Mouse (Mus musculus): ENCODE measurements around the gene Gm3298. TPM values are rescaled to one million over a fixed set of nuclear protein-coding genes. Genes with fewer than 3 reads are reported as not detected.
"Not testable (repeated sequence)": the region's sequence is repeated elsewhere in the genome, so short reads cannot be mapped to it uniquely, and the experiment has no call there.

Gene Gm3298
- total RNA-seq (2021), result not detected
- long read RNA-seq, experiment 1, result 0 reads
- long read RNA-seq, experiment 2, result 0 reads

DNA sequence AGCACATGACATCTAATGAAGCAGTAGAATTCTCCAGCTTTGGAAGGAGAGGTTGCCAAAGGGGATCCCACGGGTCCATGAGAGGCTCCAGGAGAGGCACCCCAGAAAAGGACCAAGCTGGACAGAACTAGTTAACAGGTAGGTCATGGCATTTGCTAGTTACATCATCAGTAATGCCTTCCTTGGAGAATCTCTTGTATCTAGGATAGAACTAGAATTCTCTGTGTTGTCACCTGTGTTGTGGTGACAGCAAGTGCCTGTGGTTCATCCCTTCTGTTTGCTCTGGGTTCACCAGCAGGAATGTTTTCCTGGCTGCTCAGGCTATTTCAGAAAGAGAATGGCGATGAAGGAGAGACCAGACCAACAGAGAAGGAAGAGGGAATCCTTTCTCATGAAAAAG is at the start of gene Gm3298:
Gm3298 (plus strand) TSS at position 301 of the 400 bp plus-strand sequence.
- DNase-seq (ENCODE audit: extremely low spot score in 1 of 2, low spot score in 2 of 2); H3K4me3 ChIP-seq; H3K27ac ChIP-seq; intact Hi-C loops (cut with DNase I): not testable (repeated sequence)

DNA sequence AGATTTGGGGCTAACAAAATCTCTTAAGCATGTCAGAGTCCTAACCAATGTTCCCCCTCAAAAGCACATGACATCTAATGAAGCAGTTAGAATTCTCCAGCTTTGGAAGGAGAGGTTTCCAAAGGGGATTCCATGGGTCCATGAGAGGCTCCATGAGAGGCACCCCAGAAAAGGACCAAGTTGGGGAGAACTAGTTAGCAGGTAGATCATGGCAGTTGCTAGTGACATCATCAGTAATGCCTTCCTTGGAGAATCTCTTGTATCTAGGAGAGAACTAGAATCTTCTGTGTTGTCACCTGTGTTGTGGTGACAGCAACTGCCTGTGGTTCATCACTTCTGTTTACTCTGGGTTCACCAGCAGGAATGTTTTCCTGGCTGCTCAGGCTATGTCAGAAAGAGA is 32.1 kb upstream of the Gm3298 start, which contains the start of gene Gm8297:
Gm8297 (plus strand) TSS at position 301 of the 400 bp plus-strand sequence.
- H3K27ac ChIP-seq; DNase-seq (ENCODE audit: extremely low spot score in 1 of 2, low spot score in 2 of 2); intact Hi-C loops (cut with DNase I): not testable (repeated sequence)

DNA sequence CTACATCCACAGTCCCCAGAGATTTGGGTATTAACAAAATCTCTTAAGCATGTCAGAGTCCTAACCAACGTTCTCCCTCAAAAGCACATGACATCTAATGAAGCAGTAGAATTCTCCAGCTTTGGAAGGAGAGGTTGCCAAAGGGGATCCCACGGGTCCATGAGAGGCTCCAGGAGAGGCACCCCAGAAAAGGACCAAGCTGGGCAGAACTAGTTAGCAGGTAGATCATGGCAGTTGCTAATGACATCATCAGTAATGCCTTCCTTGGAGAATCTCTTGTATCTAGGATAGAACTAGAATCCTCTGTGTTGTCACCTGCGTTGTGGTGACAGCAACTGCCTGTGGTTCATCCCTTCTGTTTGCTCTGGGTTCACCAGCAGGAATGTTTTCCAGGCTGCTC is 34.6 kb downstream of the Gm3298 start, which contains the start of gene 4930555G01Rik:
4930555G01Rik (plus strand) TSS at position 301 of the 400 bp plus-strand sequence.
- H3K4me3 ChIP-seq; intact Hi-C loops (cut with DNase I); H3K27ac ChIP-seq; DNase-seq (ENCODE audit: extremely low spot score in 1 of 2, low spot score in 2 of 2): not testable (repeated sequence)

More for the DNA sequence above, 32.1 kb upstream of the Gm3298 start, which contains the start of gene Gm8297:
- not testable (repeated sequence) for H3K4me3 ChIP-seq

Other genes starting within 250 kb of the Gm3298 start
- not detected for gene Gm9602, start 239.6 kb upstream of the Gm3298 start, total RNA-seq (2021)
- not detected for gene Gm3269, start 177.8 kb upstream of the Gm3298 start, total RNA-seq (2021)
- 1 to 10 TPM; 5.4 to 6.1 TPM for gene Gm3264, start 160.3 kb upstream of the Gm3298 start, total RNA-seq (2021)
- gene Gm3278, start 123.5 kb upstream of the Gm3298 start, total RNA-seq (2021), result not detected
- not detected for gene Gm8297, start 32.0 kb upstream of the Gm3298 start, total RNA-seq (2021)
- not detected for gene 4930555G01Rik, start 34.7 kb downstream of the Gm3298 start, total RNA-seq (2021)
- 1 to 10 TPM in 1 of 2 experiments, under 1 TPM in 1; 0.93 to 1.1 TPM for gene Gm8281, start 55.1 kb downstream of the Gm3298 start, total RNA-seq (2021)
- not detected for gene Gm8279, start 115.6 kb downstream of the Gm3298 start, total RNA-seq (2021)
- not detected for gene Gm3317, start 148.6 kb downstream of the Gm3298 start, total RNA-seq (2021)
- not detected for gene Gm8271, start 169.9 kb downstream of the Gm3298 start, total RNA-seq (2021)
- not detected for gene Gm3526, start 244.7 kb downstream of the Gm3298 start, total RNA-seq (2021)